Mouse (Mus musculus) heart, embryonic 14.5 days (tissue): ENCODE results near the gene Ten1. TPM values are rescaled to one million over a fixed set of nuclear protein-coding genes. Genes with fewer than 3 reads are reported as not detected.

ENCODE experiments used
- ATAC-seq: fragments of 200-750 bp; cut with Nextera tagmentation; 2 replicates; pipeline ENCODE4 v1.8.0; 2017; ENCODE audit warnings: low read depth, moderate TSS enrichment; ENCODE audit not compliant: insufficient number of reproducible peaks, insufficient read depth, low FRiP score
- H3K27ac ChIP-seq, 2 experiments: fragments of 200-500 bp in 1 of 2; fragments of 300-500 bp in 1 of 2; sonication (generic) in 1 of 2; replicated peaks in 1 of 2; 2 replicates each; pipeline ENCODE4 v1.5.1; 2012 to 2014; ENCODE audit warnings: low read depth in 2 of 2, low read length in 2 of 2, control low read depth in 1 of 2, mild to moderate bottlenecking in 1 of 2, mixed read lengths in 1 of 2; ENCODE audit not compliant: control insufficient read depth in 1 of 2, insufficient read depth in 1 of 2
- H3K27me3 ChIP-seq: fragments of 300-500 bp; sonication (generic); 2 replicates; pipeline ENCODE4 v1.6.1; 2014; ENCODE audit warnings: mild to moderate bottlenecking, low read length, control low read depth; ENCODE audit not compliant: control insufficient read depth, insufficient read depth
- H3K36me3 ChIP-seq: fragments of 300-500 bp; sonication (generic); 2 replicates; pipeline ENCODE4 v1.6.1; 2014; ENCODE audit warnings: mild to moderate bottlenecking, control low read depth, low read length, mixed read lengths; ENCODE audit not compliant: control insufficient read depth, insufficient read depth
- H3K4me1 ChIP-seq, 2 experiments: fragments of 200-500 bp in 1 of 2; fragments of 300-500 bp in 1 of 2; sonication (generic) in 1 of 2; 2 replicates each; pipeline ENCODE4 v1.6.1; 2012 to 2014; ENCODE audit warnings: low read length in 2 of 2, control low read depth in 1 of 2, mixed read lengths in 1 of 2; ENCODE audit not compliant: control insufficient read depth in 2 of 2, insufficient read depth in 2 of 2
- H3K4me2 ChIP-seq: fragments of 300-500 bp; sonication (generic); 2 replicates; pipeline ENCODE4 v1.6.1; 2014; ENCODE audit warnings: mild to moderate bottlenecking, low read length
- H3K4me3 ChIP-seq, 2 experiments: fragments of 200-500 bp in 1 of 2; fragments of 300-500 bp in 1 of 2; sonication (generic) in 1 of 2; 2 replicates each; pipeline ENCODE4 v1.5.1; 2012 to 2014; ENCODE audit warnings: low read length in 2 of 2, mild to moderate bottlenecking in 2 of 2, control low read depth in 1 of 2, low read depth in 1 of 2, moderate library complexity in 1 of 2; ENCODE audit not compliant: control insufficient read depth in 1 of 2, insufficient read depth in 1 of 2
- H3K9ac ChIP-seq: fragments of 300-500 bp; sonication (generic); 2 replicates; pipeline ENCODE4 v1.6.1; 2014; ENCODE audit warnings: mild to moderate bottlenecking, low read length
- H3K9me3 ChIP-seq: fragments of 300-500 bp; sonication (generic); 2 replicates; pipeline ENCODE4 v1.6.1; 2016; ENCODE audit warnings: low read length, control low read depth; ENCODE audit not compliant: control insufficient read depth
- WGBS: fragments of 180-500 bp; shearing (Covaris S2); extraction: QIAGEN DNeasy Blood & Tissue Kit; methylation state at CpG from one replicate; pipeline ENCODE4 v1.1.7; 2014; 5-methylcytosine and 5-hydroxymethylcytosine counted together
- polyA plus RNA-seq: library from polyadenylated mRNA; unstranded; fragments of >200 nt; fragmentation: Nextera tagmentation; extraction: Ambion mirVana; gene quantifications from 2 replicates; pipeline ENCODE4 v1.2.1, GENCODE M21; 2014

Ten1 gene
- polyA plus RNA-seq, 1 experiment from 2014 or later, result 89.4 TPM

DNA sequence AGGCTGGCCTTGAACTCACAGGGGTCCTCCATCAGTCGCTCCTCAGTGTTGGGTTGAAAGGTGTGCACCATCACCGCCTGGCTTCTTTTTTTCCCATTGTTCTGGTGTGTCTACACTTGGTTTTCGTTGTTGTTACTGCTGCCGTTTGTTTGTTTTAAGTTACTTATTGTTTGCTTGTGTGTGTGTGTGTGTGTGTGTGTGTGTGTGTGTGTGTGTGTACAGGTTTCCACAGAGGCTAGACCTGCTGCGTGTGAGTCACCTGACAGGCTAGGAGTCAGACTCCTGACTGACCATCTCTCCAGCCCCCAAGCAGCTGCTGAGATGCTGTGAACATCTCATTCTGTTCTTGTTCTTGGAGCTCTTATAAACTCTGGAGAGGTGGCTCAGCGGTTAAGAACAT lies 14.2 kb downstream of the Ten1 start:
- Histone ChIP-seq H3K27me3 (no peaks in the 10 kb centered on the region), H3K36me3 (0 out of 2 replicates have a peak, but pooled peaks cover 4% of the 10 kb centered on the region), H3K9ac (no peak overlapping the region), H3K27ac (no peak overlapping the region), H3K4me3 (no peak overlapping the region), H3K4me1 (no peaks in the 10 kb centered on the region), H3K9me3 (no peaks in the 10 kb centered on the region), H3K4me2 (no peak overlapping the region)
- ATAC-seq, result no peak
- 86% methylated on average over 6 of the region's 6 CpGs for WGBS

DNA sequence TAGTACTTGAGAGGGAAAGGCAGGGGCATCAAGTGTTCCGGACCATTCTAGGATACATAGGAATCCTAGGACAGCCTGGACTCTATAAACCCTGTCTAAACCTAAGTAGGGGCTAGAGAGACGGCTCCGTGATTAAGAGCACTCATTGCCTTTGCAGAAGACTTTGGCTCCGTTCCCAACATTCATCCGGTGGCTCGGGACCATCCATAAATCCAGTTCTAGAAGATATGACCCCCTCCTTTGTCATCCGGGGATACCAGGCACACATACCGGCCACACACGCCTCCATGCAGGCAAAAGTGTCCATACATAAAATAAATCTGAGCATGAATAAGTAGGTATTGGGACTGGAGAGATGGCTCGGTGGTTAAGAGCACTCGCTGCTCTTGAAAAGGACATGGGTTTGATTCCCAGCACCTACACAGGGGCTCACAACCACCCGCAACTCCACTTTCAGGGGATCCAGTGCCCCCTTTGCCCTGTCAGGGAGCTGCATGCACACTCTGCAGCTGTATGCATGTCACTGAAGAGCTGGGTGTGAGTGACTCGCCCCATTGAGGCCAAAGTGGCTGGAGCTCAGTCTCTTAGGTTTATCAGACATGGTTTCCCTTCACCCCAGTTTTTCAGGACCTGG lies 15.3 kb downstream of the Ten1 start:
- no peak for ATAC-seq
- Histone ChIP-seq H3K4me1 (peaks cover 10 to 11% of the 10 kb centered on the region in 2 experiments), H3K9ac (no peak overlapping the region), H3K27me3 (no peaks in the 10 kb centered on the region), H3K27ac (no peak overlapping the region), H3K4me2 (no peak overlapping the region), H3K4me3 (no peak overlapping the region), H3K36me3 (0 out of 2 replicates have a peak, but pooled peaks cover 4% of the 10 kb centered on the region), H3K9me3 (no peaks in the 10 kb centered on the region)
- WGBS, result 83% methylated on average over 13 of the region's 13 CpGs

DNA sequence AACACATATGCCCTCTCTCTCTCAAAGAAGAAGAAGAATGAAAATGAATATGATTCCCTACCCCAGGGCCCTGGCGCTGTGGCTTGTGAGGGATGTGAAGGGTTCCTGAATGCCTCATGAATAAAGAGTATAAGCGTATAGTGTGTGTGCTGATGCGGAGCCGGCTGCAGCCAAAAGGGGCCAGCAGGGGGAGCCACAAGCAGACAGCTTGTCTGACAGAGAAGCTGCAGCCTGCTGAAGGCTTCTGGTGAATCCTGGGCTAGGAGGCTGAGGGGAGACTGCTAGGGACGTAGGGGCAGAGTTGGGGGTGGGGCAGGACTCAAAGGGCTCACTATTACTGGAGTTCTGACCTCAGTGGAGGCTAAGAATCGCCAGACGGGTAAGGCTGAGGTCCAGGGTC lies 16.5 kb downstream of the Ten1 start:
- Histone ChIP-seq H3K9ac (no peak overlapping the region), H3K4me1 (peaks cover 18 to 23% of the 10 kb centered on the region in 2 experiments), H3K27me3 (no peaks in the 10 kb centered on the region), H3K4me3 (no peak overlapping the region), H3K9me3 (no peaks in the 10 kb centered on the region), H3K36me3 (no peaks in the 10 kb centered on the region), H3K4me2 (no peak overlapping the region), H3K27ac (no peak overlapping the region)
- 84% methylated on average over 7 of the region's 7 CpGs for WGBS
- no peak for ATAC-seq

DNA sequence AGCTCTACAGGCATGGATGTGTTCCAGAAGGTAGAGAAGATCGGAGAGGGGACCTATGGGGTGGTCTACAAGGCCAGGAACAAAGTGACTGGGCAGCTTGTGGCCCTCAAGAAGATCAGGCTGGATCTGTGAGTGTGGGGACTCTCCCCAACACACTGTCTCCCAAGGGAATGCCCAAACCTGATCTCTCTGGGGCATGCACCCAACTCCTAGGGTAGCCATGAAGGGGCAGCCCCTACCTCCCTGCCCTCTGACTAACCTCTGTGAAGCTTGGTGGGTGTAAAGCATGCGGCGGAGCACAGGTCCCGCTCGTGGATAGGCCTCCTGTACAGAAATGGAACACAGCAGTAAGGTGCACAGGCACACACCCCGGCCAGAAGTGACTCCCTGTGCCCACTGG lies 17.3 kb downstream of the Ten1 start:
- no peak overlapping the region for H3K9ac ChIP-seq
- WGBS, result 89% methylated on average over 6 of the region's 6 CpGs

DNA sequence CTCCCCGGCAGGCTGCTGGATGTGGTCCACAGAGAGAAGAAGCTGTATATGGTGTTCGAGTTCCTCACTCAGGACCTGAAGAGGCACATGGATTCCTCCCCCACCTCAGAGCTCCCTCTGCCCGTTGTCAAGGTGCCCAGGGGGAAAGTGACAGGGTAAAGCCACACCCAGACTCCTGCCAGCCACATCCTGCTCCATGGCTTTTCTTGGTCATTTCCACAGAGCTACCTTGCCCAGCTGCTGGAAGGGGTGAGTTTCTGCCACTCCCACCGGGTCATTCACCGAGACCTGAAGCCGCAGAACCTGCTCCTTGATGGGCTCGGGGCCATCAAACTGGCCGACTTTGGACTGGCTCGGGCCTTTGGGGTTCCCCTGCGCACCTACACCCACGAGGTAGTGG lies 17.9 kb downstream of the Ten1 start:
- peaks cover 2% of the 10 kb centered on the region for H3K9me3 ChIP-seq
- H3K27me3 ChIP-seq, result peaks cover 11% of the 10 kb centered on the region
- 76% methylated on average over 11 of the region's 11 CpGs for WGBS
- H3K4me3 ChIP-seq, result no peak overlapping the region
- ATAC-seq, result no peak
- H3K4me1 ChIP-seq, result peaks cover 18 to 25% of the 10 kb centered on the region in 2 experiments
- H3K27ac ChIP-seq, result no peak overlapping the region
- no peak overlapping the region for H3K4me2 ChIP-seq
- no peaks in the 10 kb centered on the region for H3K36me3 ChIP-seq
- no peak overlapping the region for H3K9ac ChIP-seq

More for the DNA sequence above, 17.3 kb downstream of the Ten1 start:
- Histone ChIP-seq H3K27ac (no peak overlapping the region), H3K4me2 (no peak overlapping the region), H3K4me3 (no peak overlapping the region), H3K27me3 (peaks cover 5% of the 10 kb centered on the region), H3K9me3 (no peaks in the 10 kb centered on the region), H3K36me3 (no peaks in the 10 kb centered on the region), H3K4me1 (peaks cover 18 to 25% of the 10 kb centered on the region in 2 experiments)
- no peak for ATAC-seq

DNA sequence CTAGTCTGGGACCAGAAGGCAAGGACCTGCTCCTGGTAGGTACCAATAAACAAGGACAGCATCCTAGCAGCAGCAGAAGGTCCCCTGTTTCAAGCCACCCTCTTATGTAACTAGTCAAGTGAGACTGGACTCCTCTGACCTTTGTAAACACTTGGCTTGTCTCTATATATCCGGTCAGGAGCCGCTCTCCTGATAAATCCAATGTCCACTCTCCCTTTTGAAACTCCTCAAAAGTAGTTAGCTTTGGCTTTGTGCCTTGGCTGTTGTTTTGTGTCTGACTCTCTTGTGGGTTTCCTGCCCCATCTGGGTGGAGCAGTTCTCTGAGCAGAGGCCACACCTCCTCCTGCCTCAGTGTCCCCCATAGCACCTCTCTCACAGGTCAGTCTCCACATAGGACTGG lies 19.6 kb downstream of the Ten1 start:
- 0 out of 2 replicates have a peak, but pooled peaks have one; percentile 19 for ATAC-seq
- H3K9ac ChIP-seq, result peak overlapping the region; percentile 13; the same call in 1 of the 2 replicates
- no peaks in the 10 kb centered on the region for H3K36me3 ChIP-seq
- H3K4me1 ChIP-seq, result peaks cover 18 to 32% of the 10 kb centered on the region in 2 experiments
- 56% methylated on average over 2 of the region's 2 CpGs for WGBS
- H3K27ac ChIP-seq, result peak overlapping the region; percentile 89 to 90
- H3K27me3 ChIP-seq, result peaks cover 24% of the 10 kb centered on the region
- H3K9me3 ChIP-seq, result peaks cover 5% of the 10 kb centered on the region
- H3K4me3 ChIP-seq, result no peak overlapping the region
- no peak overlapping the region for H3K4me2 ChIP-seq

DNA sequence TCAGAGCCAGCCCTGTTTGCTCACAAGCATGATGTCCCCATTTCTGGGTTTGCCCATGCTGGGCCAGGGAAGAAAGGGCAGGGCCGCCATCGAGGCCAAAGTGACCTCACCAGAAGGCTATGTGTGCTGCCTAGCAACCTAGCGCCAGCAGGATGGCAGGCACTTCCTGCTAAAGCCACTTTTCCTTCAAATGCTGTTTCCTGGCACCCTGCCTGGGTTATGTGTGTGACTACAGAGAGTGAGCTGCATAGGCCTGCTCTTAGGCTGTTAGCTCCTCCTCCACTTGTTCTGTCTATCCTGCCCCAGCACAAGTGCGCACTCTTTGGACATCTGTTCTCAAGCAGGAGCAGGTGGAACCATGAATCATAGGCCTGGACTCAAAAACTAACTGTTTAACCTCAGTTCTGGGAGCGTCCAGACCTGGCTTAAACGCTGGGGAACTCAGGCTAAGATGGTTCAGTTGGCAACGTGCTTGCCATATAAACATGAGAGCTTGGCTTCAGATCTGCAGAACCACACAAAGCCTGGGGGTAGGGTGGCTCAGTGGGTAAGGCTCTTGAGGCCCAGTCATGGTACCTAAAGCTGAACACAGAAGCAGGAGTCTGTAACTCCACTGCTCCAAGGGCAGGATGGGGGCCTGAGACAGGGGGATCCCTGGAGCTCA lies 20.2 kb downstream of the Ten1 start:
- H3K36me3 ChIP-seq, result no peaks in the 10 kb centered on the region
- peak; percentile 81 for ATAC-seq
- WGBS, result 26% methylated on average over 7 of the region's 7 CpGs
- peak overlapping the region; percentile 89 to 90 for H3K27ac ChIP-seq
- peaks cover 31% of the 10 kb centered on the region for H3K27me3 ChIP-seq
- peaks cover 5% of the 10 kb centered on the region for H3K9me3 ChIP-seq
- peaks cover 18 to 32% of the 10 kb centered on the region in 2 experiments for H3K4me1 ChIP-seq
- H3K4me3 ChIP-seq, result no peak overlapping the region
- H3K9ac ChIP-seq, result peak overlapping the region; percentile 13; the same call in 1 of the 2 replicates
- H3K4me2 ChIP-seq, result no peak overlapping the region
